Mouse (Mus musculus) spleen, adult 18-20 months (tissue): ENCODE measurements around the gene Nabp1.

Source experiments
- DNase-seq, 2 experiments: peaks; one replicate each; pipeline ENCODE4 v3.0.0; 2022; ENCODE audit warnings: mixed read lengths in 2 of 2

Gene Nabp1

DNA sequence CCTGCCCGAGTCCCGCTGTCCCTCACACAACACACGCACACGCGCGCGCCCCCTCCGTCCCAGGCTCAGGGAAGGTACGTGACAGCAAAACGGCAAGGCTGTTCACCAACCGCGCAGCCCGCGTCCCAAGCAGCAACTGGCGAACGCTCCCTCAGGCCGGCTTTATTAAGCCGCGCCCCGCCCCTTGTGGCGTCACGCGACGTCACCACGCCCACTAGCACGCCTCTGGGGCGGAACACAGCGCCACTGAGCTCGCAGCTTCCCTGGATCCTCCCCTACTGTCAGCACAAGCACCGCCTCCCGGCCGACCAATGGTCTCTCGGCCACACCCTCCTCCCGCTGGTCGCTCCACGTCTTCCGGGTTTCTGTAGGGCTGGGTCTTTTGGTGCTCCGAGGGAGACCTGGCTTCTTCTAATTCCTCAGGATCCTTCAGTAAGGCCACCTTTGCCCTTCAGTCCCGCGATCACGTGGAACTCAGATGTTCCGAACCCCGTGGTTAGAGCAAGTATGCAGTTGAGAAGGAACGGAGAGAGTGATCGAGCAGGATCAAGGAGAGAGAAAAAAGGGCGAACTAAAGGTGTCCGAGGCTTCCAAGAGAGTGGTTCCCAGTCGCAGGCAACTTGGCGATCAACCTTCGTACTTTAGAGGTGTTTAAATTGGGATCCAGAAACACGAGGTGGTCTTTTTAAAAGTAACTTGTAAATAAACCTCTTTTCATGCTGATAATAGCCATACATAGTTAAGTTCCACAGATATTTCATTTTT lies at the start of gene Nabp1:
Nabp1 (minus strand) TSS at position 164 of the 765 bp plus-strand sequence.
- DNase-seq, result peak; percentile 99

DNA sequence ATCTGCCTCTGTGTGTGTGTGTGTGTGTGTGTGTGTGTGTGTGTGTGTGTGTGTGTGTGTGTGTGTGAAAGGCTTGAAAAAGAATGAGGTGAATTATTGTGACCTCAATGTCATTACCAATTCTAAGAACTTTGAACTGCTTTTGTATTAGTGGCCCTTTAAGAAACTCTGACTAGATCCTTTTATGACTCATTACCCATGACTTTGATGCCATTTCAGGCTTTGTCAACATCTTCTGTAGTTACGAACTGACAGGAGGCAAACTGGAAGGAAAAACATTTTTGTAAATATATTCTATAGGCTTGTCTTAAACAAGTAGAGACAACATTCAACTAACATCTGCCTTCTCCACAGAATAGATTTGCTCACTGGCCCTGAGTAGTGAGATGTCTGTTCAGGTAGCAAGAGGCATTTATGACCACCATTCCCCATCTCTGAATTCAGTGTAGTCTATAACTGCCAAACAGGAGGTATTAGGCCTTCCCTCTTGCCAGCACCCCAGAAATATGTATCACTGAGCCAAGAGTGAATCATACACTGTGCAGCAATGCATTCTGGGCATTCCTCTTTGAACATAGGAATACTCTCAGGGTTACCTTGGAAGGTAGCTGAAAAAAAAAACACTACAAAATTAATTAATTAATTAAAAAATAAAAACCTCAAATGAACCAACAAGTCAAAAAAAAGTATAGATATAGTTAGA lies 47.5 kb upstream of the Nabp1 start:
- no peak for DNase-seq

DNA sequence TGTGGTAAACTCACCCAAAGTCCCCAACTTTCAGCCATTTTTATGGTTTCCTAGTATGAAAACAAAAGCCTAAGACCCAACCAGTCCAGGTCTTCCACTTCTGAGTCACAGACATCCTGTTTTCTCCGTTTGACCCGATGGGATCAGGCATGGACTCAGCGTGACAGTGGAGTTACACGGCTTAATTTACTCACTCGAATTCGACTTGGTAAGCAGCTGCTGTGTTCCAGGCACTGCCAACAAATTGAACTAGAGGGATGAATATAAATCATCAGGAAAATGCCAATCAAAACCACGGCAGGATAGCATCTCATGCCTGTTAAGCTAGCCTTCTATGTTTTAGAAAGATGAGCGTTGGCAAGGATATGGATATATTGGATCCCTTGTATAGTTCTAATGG lies 43.4 kb upstream of the Nabp1 start:
- DNase-seq, result no peak

DNA sequence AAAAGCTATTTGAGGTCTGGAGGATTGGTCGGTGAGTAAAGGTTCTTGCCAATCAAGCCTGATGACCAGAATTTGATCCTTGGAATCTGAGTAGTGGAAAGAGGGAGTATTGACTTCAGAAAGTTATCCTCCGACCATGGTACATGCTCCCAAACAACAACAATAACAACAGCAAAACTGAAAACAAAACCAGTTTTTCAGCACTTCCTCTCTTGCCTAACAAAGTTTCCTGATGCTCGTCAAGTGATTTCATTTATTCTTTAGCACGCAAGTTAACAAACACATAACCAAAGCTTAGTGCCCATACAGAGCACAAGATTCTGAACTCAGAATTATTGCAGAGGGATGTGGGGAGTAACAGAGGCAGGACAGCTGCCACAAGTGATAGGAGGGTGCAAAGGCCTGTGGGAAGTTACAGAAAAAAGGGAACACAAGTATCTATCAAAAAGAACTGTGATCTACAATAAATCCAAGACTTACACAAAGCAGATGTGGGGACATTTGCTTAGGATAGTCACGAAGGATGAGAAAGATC lies 42.1 kb upstream of the Nabp1 start:
- no peak for DNase-seq

DNA sequence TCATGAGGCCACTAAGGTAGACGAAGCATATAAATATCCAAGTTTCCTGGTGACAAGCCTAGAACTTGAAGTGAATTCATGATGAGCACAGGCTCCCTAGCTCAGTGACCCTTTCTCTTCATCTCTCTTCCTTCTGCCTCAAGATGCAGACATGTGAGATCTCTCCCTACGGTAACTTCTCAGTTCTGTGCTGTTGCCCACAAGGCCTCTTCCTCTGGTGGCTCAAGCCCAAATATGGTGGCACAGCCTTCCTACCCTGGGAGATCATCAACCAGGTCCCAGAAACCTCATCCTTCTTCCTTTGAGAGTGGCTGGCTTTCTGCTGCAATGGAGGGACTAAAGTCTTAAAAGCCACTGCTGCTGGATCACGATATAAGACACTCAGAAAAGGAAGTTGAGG lies 40.9 kb upstream of the Nabp1 start:
- DNase-seq, result no peak

DNA sequence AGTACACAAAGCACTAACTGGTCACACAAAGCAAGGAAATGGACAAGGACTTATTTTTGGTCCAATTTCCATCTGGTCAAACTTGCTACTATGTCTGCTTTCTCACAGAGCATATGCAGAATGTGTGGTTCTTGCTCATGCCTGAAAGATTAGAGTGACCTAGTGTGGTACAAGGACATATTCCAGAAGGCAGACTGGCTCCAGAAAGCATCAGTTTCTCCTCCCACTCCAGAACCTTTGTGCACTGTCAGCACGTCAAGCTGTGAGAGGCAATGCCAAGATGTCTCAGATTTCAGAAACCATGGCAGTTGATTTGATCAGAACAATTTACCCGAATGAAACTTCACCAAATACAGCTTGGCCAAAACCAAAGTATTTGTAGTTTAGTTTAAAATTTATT lies 37.4 kb upstream of the Nabp1 start:
- no peak for DNase-seq

DNA sequence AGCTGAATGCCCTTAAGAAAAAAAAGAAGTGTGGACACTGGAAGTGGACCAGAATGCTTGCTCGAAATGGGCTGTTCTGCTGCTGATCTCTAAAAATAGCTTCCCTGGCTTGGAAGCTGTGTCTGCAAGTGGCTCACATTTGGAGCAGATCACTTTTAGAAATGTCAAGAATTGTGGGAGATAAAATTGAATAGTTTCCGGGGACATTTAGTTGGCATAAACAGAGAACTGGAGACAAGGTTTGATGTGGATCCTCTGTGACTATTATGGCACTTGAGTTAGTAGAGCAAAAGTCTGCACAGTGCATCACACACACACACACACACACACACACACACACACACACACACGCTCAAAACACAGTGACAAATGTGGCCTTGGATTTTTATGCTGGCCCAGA lies 36.8 kb upstream of the Nabp1 start:
- DNase-seq, result no peak

DNA sequence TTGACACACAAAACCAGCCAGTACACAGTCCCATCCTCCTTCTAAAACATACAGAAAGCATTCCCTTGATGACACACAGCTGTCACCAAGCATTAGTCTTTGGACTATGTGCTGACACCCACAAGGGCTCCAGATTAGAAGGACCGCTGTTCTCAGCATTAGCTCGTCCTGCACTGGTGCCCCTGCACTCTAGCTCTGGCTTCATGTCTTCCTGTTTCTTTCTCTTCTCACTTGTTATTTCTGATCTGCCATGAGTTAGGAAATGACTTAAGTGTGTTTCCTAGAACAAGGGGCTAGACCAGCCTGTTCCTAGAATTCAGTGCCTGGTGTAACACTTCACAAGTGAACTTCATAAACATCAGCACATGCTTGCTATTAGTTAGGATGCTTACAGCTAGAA lies 36.2 kb upstream of the Nabp1 start:
- no peak for DNase-seq

DNA sequence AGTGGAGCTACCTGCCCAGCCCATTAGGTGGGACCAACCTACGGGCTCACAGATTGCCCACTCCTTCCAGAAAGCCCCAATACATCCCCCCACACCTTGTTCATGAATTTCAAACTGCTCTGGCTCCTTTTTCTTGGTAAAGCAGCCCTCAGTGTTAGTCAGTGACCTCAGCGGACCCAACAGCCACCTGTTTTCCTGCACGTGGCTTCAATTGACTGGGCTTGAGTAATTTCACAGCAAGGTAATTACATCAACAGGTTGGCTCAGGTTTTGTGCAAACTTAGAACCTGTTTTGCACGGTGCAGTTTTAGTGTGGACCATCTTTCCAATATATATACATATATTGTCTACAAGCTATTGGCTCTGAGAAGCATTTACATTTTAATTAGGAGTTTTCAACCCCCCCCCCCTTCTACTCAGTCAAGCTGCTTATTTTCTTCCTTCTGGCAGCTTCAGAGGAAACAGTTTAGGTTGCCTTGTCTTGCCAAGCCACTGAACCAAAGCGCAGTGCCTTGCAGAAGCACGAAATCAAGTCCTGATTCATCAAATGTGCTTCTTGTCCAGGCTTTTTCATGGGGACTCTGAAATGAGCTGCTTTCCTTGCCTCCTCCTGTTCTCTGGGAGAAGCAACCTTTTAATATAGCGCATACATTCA lies 35.0 kb upstream of the Nabp1 start:
- DNase-seq, result no peak

DNA sequence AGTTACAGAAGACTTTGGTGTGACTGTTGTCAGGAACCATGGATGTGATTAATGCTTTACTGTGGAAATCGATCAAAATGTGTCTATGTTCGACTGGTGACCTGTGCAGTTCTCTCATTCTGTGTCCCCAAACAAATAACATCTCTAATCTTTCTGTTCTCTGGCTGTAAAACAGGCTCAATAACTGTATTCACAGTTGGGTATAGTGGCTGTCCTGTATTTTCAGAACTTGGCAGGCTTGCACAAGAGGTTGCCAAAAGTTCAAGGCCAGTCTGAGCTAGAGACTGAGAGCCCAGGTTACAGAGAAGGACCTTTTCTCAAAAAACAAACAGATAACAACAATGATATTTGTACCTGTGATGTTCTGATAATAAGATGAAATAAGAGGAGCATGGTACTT lies 34.1 kb upstream of the Nabp1 start:
- DNase-seq, result no peak

DNA sequence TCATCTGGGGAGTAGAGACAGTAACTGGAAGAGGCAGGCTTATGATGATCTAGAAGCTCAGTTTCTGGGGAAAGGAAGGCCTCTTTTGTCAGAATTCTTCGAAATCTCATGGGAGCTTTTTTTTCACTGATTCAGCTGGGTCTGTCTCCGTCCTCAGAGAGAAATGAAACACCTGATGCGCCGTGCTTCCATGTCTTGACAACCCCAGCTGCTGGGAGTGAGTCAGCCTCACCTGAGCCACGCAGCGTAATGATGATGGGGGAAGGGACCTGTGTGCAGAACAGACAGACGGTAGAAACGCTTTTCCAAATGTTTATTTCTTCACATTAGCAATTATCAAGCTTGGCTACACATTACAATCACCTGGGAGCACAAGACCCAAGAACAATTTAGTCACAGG lies 31.6 kb upstream of the Nabp1 start:
- no peak for DNase-seq

DNA sequence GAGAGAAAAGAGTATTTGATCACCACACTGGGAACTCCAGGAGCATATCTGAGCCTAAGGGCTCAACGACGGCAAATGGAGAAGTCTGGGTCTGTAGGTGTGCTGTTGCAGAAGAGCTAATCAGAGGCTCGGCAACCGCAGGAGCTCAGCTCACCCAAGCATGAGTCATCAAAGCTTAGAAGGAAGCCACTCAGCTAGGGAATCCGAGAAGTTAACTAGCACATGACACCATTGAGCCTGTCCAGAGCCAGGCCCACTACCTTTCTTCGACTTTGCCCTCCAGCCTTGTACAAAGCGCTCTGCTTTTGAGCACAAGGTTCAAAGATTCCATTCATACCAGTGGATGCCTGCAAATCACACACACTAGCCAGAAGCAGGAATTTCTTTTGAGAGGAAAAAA lies 30.9 kb upstream of the Nabp1 start:
- DNase-seq, result no peak

DNA sequence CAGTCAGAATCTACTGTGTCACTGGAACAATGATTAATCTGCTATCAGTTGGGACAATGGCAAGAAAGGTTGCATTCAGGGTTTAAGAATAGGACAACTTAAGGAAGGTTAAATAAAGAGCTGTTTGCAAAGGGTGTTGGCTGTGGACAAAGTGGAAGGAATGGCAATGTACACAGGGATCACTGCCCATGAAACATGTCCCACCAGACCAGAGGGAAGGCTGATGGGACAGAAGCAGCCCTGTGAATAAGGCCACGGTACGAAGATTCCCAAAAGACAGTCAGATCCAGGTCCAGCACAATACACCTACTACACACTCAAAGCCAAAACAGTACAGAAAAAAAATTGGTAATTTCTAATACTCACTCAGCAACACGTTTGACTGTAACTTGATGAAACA lies 30.3 kb upstream of the Nabp1 start:
- no peak for DNase-seq

DNA sequence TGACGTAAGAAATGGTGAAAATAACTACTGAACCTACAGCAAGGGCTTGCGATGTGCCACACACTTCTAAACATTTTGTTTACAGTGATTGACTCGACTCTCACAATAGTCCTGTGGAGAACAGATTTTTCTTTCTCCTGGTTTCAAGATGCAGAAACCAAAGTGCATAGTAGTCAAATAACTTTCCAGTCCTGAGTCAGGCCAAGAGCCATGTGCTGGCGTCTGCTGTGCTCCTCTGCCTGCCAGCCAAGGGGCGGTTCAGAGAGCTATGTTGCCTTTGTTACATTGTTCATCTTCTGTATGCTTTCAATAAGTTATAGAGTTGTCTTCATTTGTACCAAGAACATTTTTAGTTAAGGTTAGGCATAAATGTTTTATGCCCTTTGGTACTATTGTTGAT lies 29.2 kb upstream of the Nabp1 start:
- no peak for DNase-seq

DNA sequence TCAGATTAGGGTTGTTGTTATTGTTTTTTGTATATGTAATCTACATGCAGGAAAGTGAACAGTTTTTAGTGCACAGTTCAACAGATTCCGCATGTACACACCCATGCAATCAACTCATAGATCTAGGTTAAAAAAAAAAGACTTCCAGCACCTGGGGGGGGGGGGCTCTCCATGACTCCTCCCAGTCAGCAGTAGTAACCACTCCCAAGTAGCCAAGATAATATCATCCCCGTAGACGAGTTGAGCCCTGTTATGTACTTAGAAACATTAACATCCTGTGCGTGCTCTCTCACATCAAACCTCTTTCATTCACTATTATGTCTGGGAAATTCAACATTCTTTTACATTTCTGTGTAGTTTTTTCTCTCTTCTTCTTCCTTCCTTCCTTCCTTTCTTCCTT lies 28.0 kb upstream of the Nabp1 start:
- no peak for DNase-seq

DNA sequence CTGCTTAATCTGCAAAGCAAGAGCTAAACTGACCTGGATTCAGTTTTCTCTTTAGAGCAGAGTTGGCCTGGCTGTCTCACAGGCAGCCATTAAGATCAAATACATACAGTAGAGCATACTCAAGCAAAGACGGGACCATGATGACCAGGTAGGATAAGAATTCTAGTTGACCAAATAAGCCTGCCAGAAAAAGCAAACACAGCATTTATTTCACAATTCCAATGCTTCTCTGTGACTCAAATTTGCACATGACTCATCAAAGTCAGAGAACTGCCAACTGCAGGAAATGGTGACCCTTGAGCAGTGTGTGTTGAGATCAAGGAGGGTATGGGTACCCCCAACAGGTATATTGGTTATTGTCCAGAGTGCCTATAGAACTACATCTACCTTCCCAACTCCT lies 27.4 kb upstream of the Nabp1 start:
- DNase-seq, result no peak

DNA sequence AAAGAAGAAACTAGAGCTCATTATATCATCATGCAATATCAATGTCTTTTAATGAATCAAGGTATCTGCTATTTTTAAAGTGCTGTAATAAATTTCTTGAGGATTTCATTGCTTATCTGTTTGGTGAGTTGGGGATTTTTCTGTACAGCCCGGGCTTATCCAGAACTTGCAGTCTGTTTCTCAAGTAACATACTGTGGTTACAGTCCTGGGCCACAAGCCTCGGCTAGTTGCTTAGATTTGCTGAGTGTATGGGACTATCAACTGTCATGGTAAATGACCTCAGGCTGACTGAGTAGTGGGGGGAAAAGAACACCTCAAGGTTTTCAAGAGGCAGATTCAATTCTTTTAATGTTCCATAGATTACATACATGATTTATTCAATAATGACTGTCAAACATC lies 24.8 kb upstream of the Nabp1 start:
- no peak for DNase-seq

DNA sequence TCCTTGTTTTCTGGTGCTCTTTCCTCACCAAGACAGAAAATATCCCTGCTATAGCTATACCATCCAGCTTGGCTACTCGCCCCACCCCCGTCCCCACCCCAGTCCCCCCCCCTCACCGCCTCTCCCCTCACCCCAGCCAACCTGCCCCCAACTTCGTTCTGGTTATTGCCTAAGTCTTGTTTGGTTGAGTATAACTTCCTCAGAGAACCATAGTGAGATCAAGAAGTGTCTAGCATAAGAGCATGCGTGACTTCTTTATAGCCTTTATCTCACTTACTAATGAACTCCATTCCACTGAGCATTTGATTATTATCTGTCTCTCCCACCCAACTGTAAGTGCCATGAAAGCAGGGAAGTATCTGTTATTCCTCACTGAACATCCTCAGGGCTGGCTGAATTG lies 24.1 kb upstream of the Nabp1 start:
- no peak for DNase-seq

DNA sequence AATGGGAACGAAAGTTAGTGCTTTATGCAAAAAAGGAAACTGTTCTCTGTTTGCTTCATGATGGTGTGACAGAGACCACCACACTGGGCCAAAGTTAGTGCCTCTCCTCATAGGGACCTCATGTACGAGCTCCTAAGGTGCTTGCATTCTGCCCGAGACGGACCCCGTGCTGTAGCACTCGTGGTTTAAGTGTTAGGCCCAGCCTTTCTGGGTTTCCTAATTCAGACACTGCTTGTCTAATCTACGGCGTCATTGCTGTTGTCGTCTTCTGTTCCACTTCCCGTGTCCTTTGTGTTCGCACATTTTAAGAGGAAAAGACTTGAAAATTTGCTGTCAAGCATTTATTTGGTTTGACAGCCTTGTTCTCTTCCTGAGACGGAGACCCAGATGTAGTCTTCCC lies 23.0 kb upstream of the Nabp1 start:
- no peak for DNase-seq

DNA sequence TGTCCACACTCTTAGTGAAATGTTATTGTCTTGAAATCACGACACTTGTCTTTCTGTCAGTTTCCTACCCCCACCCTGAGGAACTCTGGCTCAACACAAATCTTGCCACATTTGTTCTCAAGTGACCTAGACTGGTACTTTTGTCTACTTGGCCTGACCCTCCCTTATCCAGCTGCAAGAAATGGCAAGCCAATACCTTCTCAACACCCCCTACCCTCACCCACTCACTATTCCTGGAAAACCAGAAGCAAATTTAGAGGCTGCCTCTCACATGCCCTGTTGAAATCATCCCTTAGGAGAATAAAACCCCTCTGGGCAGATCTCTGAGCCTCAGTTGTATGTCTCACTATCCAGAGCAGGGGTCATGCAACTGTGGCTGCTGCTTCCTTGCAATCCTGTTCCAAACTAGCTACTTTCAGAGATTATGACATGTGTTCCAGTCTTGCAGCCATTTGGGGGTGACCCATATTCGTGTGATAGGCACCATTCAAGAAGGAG lies 20.4 kb upstream of the Nabp1 start:
- DNase-seq, result no peak

DNA sequence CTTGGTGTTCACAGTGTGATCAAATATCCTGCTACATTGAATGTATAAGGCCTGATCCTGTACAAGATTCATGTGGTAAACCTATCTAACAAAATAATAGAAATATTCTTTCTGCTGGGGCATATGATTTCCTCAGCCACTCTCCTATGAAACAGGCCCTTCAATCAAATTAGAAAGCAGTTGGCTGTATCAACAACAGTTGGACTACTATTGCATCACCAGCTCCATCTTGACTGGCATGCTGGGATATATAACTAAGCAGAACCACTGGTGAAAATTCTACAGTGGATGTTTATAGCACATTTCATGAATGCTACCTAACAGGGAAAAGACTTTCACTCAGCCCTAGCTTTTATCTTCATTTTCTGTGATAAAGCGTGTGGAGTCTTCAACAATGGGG lies 17.9 kb upstream of the Nabp1 start:
- no peak for DNase-seq

DNA sequence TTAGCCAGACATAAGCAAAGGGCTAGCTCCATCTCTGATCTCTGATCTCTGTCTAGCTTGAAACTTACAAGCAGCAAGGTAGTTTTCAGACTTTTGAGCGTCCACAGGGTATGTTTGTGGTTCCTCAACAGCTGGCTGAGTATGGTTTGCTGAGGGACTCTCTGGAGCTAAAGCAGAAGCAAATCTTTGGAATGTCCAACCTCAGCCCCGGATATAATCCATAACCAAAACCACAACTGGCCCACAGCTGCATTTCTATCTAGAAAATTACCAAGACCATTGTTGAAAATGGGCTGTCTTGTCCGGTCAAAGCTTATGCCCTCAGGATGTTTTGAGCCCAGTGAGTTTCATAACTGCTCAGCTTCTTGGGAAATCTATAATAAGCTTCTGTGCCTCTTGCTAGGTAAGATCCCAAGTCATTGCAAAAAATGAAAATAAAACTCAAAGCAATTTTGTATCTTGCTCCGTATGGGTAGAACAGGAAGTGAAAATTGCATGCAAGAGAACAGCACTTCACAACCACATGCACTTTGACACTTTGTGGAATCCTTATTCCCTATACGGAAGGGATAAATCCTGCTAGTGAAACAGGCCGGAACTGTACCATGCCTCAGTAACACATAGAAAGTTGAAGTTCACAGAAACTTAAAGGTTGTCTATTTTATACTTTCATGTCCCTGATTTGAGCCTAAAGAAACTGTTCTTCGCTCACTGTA lies 15.5 kb upstream of the Nabp1 start:
- no peak for DNase-seq

DNA sequence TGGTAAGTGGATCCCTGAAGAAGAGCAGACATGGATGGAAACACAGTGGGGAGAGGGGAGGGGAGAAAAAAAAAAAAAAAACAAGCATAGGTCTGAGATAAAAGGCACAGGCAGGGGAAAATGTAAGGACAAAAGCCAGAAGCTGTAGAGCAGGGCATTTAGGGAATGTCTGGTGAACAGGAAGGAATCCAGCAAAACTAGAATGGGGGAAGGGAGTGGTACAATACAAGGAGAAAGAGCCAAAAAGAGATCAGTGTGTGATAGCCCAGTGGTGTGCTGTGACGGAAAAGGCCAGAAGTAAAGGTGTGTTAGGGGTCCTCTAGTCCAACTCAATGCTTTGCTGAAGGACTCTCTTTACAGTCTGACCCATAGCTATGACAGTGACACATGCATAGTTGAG lies 8.1 kb upstream of the Nabp1 start:
- DNase-seq, result no peak
